Mouse (Mus musculus) testis, postnatal 14 days (tissue): ENCODE data around the gene Jsrp1.
"Not testable (repeated sequence)": the region's sequence is repeated elsewhere in the genome, so short reads cannot be mapped to it uniquely, and the experiment has no call there.

Source experiments
- DNase-seq: peaks from one replicate; pipeline ENCODE4 v3.0.0; 2021; ENCODE audit warnings: low spot score

The Jsrp1 gene

GRCm38 (mm10) chr10:80832818-80833217 is 19.5 kb upstream of the Jsrp1 start:
- DNase-seq, result no peak

- DNase-seq, result peak; percentile 76
Measured at GRCm38 (mm10) chr10:80831136-80831535, 17.8 kb upstream of the Jsrp1 start.

- DNase-seq, result no peak
Measured at GRCm38 (mm10) chr10:80829359-80830278, 16.3 kb upstream of the Jsrp1 start.

- not testable (repeated sequence) for DNase-seq
Measured at GRCm38 (mm10) chr10:80828587-80828986, 15.3 kb upstream of the Jsrp1 start.

GRCm38 (mm10) chr10:80827870-80828420 is 14.6 kb upstream of the Jsrp1 start:
- DNase-seq, result no peak

GRCm38 (mm10) chr10:80827063-80827869 is 14.0 kb upstream of the Jsrp1 start:
- DNase-seq, result no peak

- peak; percentile 99 for DNase-seq
Measured at GRCm38 (mm10) chr10:80826151-80827062, 13.1 kb upstream of the Jsrp1 start, which contains the start of gene Oaz1. Oaz1 (plus strand) TSS chr10:80826656.

GRCm38 (mm10) chr10:80824827-80825226 is 11.5 kb upstream of the Jsrp1 start:
- DNase-seq, result no peak

- peak; percentile 82 for DNase-seq
Measured at GRCm38 (mm10) chr10:80823847-80824643, 10.7 kb upstream of the Jsrp1 start.

GRCm38 (mm10) chr10:80823316-80823715 is 10.0 kb upstream of the Jsrp1 start:
- no peak for DNase-seq

- DNase-seq, result no peak
Measured at GRCm38 (mm10) chr10:80822528-80822927, 9.2 kb upstream of the Jsrp1 start.

GRCm38 (mm10) chr10:80821991-80822390 is 8.7 kb upstream of the Jsrp1 start:
- no peak for DNase-seq

- DNase-seq, result no peak
Measured at GRCm38 (mm10) chr10:80819406-80819805, 6.1 kb upstream of the Jsrp1 start.

GRCm38 (mm10) chr10:80818599-80819281 is 5.4 kb upstream of the Jsrp1 start:
- DNase-seq, result peak; percentile 72

- not testable (repeated sequence) for DNase-seq
Measured at GRCm38 (mm10) chr10:80817955-80818354, 4.7 kb upstream of the Jsrp1 start.

GRCm38 (mm10) chr10:80817164-80817563 is 3.9 kb upstream of the Jsrp1 start:
- no peak for DNase-seq

- not testable (repeated sequence) for DNase-seq
Measured at GRCm38 (mm10) chr10:80816303-80816702, 3.0 kb upstream of the Jsrp1 start.

GRCm38 (mm10) chr10:80814800-80815199 is 1.5 kb upstream of the Jsrp1 start:
- no peak for DNase-seq

GRCm38 (mm10) chr10:80812391-80813041 is 782 bp downstream of the Jsrp1 start:
- DNase-seq, result no peak
